Mouse (Mus musculus) naive thymus-derived CD4-positive, alpha-beta T cell, adult 5 months (primary cell): ENCODE data around the gene Rfc3. TPM values are rescaled to one million over a fixed set of nuclear protein-coding genes. Genes with fewer than 3 reads are reported as not detected.

ENCODE experiments used
- polyA plus RNA-seq: library from polyadenylated mRNA; unstranded; fragments of 100-300 nt; shearing (Covaris generic); gene quantifications from one replicate; pipeline ENCODE4 v1.2.1, GENCODE M21; 2017

Gene Rfc3
- polyA plus RNA-seq, result 19.7 TPM

GRCm38 (mm10) chr5:151650700-151651410, at the start of gene Rfc3:
Gene Rfc3, minus strand, starts transcription at chr5:151651242.

GRCm38 (mm10) chr5:151605921-151606320, 45.1 kb downstream of the Rfc3 start, which contains the start of gene Vmn2r18:
Gene Vmn2r18, minus strand, starts transcription at chr5:151606021.

Other genes starting within 250 kb of the Rfc3 start
- gene Gm42906, start 223.1 kb downstream of the Rfc3 start, polyA plus RNA-seq, result not detected
- gene Vmn2r18, start 45.2 kb downstream of the Rfc3 start, polyA plus RNA-seq, result 0.16 TPM